Mouse (Mus musculus) adrenal gland, postnatal 14 days (tissue): ENCODE measurements around the gene Zar1l. TPM values are rescaled to one million over a fixed set of nuclear protein-coding genes. Genes with fewer than 3 reads are reported as not detected.
"Not testable (repeated sequence)": the region's sequence is repeated elsewhere in the genome, so short reads cannot be mapped to it uniquely, and the experiment has no call there.

Experiments
- DNase-seq: peaks from one replicate; pipeline ENCODE4 v3.0.0; 2021; ENCODE audit warnings: mixed read lengths
- long read RNA-seq, 2 experiments: library from polyadenylated mRNA; stranded (forward); transcript quantifications; one replicate each; pipeline ENCODE4 v2.0.0; 2021
- total RNA-seq: library from RNA; stranded (reverse); gene quantifications from 2 replicates; pipeline ENCODE4 v1.2.3, GENCODE M21; 2021

The Zar1l gene
- total RNA-seq: not detected in 2 replicates
- long read RNA-seq, experiment 1: 0 reads
- long read RNA-seq, experiment 2: 0 reads

- DNase-seq: no peak
Measured at GRCm38 (mm10) chr5:150518064-150518463, at the start of gene Zar1l. Gene Zar1l, minus strand, starts transcription at chr5:150518164.

- DNase-seq: no peak
Measured at GRCm38 (mm10) chr5:150566971-150567370, 49.0 kb upstream of the Zar1l start.

GRCm38 (mm10) chr5:150566226-150566625, 48.3 kb upstream of the Zar1l start:
- no peak for DNase-seq

DNA sequence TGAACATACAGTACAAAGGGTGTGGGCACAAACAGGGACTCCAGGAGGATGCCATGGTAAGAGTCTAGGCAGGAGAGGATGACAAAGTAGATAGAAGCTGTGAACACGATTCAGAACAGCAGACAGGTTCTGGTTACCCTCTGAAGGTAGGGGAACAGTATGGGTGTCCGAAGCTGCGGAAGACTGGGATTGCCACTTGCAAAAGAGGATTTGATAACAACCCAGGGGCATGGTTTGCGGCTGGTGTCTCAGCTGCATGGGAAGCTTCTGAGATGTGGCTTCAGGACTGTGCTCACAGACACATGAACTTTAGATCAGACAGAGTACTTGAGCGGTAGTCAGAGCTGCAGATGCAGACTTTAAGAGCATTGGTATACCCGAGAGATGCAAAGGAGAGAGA, 46.5 kb upstream of the Zar1l start:
- no peak for DNase-seq

DNA sequence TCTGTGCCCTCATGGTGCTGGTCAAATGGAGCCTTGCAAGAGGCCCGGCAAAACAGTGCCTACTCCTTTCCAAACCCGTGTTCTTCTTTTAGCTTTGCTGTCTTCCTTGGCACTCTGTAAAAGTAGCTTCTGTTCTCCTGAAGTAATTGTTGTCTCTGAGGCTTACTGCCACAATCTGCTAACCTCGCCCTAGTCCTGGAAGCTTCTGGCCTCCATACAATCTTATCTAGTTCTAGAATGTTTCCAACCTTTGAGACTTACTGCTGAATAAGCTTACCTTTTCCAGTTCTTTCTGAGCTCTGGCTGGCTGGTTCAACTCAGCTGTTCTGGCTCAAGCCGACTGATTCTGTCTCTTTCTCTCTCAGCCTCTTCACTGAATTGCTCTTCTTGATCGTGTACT, 43.8 kb upstream of the Zar1l start:
- no peak for DNase-seq

- no peak for DNase-seq
Measured at GRCm38 (mm10) chr5:150561376-150561775, 43.4 kb upstream of the Zar1l start.

DNA sequence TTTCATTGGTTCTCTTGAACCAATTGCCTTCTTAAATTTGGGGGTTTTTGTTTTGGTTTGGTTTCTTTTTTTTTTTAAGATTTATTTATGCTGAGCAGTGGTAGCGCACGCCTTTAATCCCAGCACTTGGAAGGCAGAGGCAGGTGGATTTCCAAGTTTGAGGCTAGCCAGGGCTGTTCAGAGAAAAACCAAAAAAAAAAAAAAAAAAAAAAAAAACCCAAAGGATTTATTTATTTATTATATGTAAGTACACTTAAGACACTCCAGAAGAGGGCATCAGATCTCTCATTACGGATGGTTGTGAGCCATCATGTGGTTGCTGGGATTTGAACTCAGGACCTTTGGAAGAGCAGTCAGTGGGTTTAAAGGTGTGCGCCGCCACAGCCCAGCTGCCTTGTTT, 42.9 kb upstream of the Zar1l start:
- DNase-seq: no peak

GRCm38 (mm10) chr5:150559519-150560103, 41.6 kb upstream of the Zar1l start:
- DNase-seq: no peak

- no peak for DNase-seq
Measured at GRCm38 (mm10) chr5:150551637-150552036, 33.7 kb upstream of the Zar1l start.

GRCm38 (mm10) chr5:150543184-150543583, 25.2 kb upstream of the Zar1l start:
- DNase-seq: no peak

- DNase-seq: no peak
Measured at GRCm38 (mm10) chr5:150541302-150541701, 23.3 kb upstream of the Zar1l start.

GRCm38 (mm10) chr5:150525239-150525638, 7.3 kb upstream of the Zar1l start:
- no peak for DNase-seq

- DNase-seq: no peak
Measured at GRCm38 (mm10) chr5:150522867-150523234, 4.9 kb upstream of the Zar1l start.

- DNase-seq: peak; percentile 96
Measured at GRCm38 (mm10) chr5:150521937-150522866, 4.2 kb upstream of the Zar1l start, which contains the start of gene Brca2. Gene Brca2, plus strand, starts transcription at chr5:150522630.

DNA sequence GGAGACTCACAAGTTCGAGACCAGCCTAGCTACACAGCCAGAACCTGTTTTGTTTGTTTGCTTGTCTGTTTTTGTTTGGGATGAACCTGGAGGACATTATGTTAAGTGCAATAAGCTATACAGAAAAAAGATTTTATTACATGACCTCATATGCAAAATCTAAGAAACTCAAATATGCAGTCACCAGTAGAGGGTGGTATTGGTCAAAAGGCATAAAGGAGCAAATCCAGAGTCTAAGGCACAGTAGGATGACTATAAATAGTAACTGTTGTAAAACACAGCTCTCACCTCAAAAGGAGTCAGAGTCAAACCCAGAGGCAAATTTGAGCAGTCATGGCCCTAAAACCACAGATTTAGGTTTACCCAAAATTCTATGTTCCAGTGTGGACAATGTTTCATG, 1.6 kb upstream of the Zar1l start:
- DNase-seq: peak; percentile 11

DNA sequence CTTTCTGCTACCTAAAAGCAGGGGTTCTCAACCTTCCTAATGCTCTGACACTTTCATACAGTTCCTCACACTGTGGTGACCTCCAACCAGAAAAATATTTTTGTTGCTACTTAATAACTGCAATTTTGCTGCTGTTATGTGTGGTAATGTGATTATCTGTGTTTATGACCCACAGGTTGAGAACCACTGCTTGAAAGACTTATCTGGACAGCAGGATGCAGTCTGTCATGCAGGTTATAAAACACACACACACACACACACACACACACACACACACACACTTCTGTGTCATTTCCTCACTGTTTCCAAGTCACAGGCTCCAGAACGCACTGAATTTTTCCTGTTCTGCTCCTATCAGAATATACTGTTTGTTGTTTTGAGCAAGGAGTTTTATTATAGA, 3.9 kb downstream of the Zar1l start:
- no peak for DNase-seq

DNA sequence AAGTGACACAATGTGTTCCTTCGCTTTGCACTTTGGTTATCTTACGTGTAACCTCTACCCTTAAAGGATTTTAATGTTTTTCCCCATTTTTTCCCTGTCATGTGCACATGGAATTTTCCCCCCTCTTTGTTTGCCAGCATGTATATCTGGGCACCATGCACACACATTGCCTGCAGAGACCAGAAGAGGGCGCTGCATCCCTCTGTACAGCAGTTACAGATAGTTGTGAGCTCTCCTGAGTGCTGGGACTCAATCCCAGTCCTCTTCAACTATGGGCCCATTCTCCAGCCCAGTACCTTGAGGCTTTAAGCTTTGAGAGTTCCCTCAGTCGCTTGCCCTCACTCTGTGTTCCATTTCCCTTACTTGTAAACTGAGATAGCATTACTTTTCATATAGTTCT, 4.7 kb downstream of the Zar1l start:
- DNase-seq: no peak

GRCm38 (mm10) chr5:150510451-150511225, 7.3 kb downstream of the Zar1l start:
- no peak for DNase-seq

DNA sequence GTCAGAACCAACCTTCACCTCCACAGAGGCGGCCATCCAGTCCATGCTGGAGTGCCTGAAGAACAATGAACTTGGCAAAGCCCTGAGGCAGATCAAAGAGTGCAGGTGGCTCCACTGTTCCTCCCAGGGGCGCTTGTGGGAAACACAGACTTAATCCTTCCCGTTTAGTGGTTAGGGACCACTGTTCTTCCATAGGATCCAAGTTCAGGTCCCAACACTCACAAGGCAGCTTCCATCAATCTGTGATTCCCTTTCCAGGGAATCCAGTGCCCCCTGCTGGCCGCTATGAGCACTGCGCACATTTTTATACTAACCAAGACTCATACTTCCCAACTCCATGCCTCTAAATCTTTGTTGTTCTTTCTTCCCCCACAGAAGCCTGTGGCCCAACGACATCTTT, 22.2 kb downstream of the Zar1l start:
- DNase-seq: peak; percentile 56

- not testable (repeated sequence) for DNase-seq
Measured at GRCm38 (mm10) chr5:150491573-150492173, 26.3 kb downstream of the Zar1l start.

GRCm38 (mm10) chr5:150490821-150491220, 27.1 kb downstream of the Zar1l start:
- DNase-seq: no peak

- DNase-seq: no peak
Measured at GRCm38 (mm10) chr5:150490285-150490684, 27.7 kb downstream of the Zar1l start.
